Mouse (Mus musculus) kidney, adult 2 months (tissue): ENCODE measurements at regions not wholly inside any gene's neighbourhood (a gene's known extent, or its start where the extent isn't known, plus 50 kb on each side); places are given as distances from the start of the nearest gene placed in this dataset.

Experiments used
- CTCF ChIP-seq: fragments of 200-500 bp; conservative IDR thresholded peaks from 2 replicates; pipeline ENCODE4 v1.5.1; 2011; ENCODE audit warnings: low read depth, mild to moderate bottlenecking, control low read depth, low read length, moderate library complexity, mixed read lengths; ENCODE audit not compliant: insufficient read depth, insufficient read length
- POLR2A ChIP-seq: fragments of 200-500 bp; IDR thresholded peaks from one replicate; pipeline ENCODE4 v1.6.1; 2011; ENCODE audit warnings: low read depth, low read length, control low read depth

- TF ChIP-seq CTCF (no peak), POLR2A (no peak)
Measured at GRCm38 (mm10) chr15:62483534-62483933, 1361.4 kb downstream of the Gsdmc2 start.
